Mouse (Mus musculus): ENCODE measurements around the gene Gm10309. TPM values are rescaled to one million over a fixed set of nuclear protein-coding genes. Genes with fewer than 3 reads are reported as not detected.

Gm10309 gene
- polyA plus RNA-seq, 1 experiment: not detected

DNA sequence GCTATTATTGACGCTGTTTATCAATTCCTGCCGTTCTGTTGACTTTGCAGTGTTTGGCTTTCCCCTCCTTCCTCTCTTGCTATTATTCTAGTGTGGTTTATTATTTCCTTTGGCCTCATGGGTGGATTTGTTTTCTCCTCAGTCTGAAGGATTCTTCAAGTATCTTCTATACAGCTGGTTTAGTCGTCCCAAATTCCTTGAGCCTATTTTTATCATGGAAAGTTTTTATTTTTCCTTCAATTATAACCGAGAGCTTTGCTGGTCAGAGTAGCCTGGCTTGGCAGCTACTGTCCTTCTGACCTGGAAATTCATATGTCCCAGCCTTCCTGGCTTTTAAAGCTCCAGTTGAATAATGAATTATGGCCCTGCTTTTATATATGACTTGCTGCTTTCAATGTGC lies 24.4 kb upstream of the Gm10309 start:
- TF ChIP-seq POLR2A (IDR thresholded peaks at IDR 0.05; ENCODE audit: borderline replicate concordance, extremely low read depth, insufficient read depth, insufficient read length, poor library complexity, severe bottlenecking): no peak
- TF ChIP-seq CTCF (IDR thresholded peaks at IDR 0.05; ENCODE audit: borderline replicate concordance, extremely low read depth, insufficient read depth, insufficient read length): no peak
- DNase-seq (ENCODE audit: low read depth): no peak

DNA sequence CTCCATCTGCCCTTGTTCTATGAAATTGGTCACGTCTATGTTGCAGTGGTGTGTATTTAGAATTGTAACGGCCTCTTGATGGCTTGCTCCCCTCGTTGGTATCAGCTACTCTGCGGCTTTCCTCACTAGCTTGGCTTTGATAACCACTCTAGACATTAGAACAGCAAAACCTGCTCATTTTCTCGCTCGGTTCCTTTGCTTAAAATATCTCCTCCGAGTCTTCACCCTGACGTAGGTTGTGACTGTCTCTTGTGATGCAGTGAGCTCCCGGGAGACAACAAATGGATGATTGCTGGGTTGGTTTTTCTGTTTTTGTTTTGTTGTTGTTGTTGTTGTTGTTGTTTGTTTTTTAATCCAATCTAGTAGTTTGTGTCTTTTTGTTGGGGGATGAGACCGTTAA lies 24.0 kb upstream of the Gm10309 start:
- TF ChIP-seq CTCF (IDR thresholded peaks at IDR 0.05; ENCODE audit: borderline replicate concordance, extremely low read depth, insufficient read depth, insufficient read length): no peak
- no peak for TF ChIP-seq POLR2A (IDR thresholded peaks at IDR 0.05; ENCODE audit: borderline replicate concordance, extremely low read depth, insufficient read depth, insufficient read length, poor library complexity, severe bottlenecking)
- no peak for DNase-seq (ENCODE audit: low read depth)

DNA sequence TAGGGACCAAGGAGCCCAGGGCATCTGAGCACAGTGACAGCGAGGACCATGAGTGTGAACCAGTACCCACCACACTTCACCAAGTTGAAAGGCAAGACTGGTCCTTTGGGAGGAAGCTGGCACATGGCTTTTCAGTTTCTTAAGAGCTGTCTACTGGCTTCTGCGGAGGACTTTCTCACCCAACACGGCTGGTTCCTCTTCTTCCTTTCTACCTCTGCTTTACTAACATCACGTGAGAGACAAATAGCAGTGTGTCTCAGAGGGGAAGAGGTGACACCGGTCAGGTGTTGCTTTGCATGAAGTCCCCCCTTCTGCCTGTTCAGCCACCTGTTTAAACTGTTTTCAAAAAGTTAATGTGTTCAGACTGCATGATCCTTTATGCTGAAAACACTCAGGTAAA lies 22.3 kb upstream of the Gm10309 start:
- TF ChIP-seq POLR2A (IDR thresholded peaks at IDR 0.05; ENCODE audit: borderline replicate concordance, extremely low read depth, insufficient read depth, insufficient read length, poor library complexity, severe bottlenecking) (no peak), CTCF (IDR thresholded peaks at IDR 0.05; ENCODE audit: borderline replicate concordance, extremely low read depth, insufficient read depth, insufficient read length) (no peak)
- DNase-seq (ENCODE audit: low read depth): no peak

DNA sequence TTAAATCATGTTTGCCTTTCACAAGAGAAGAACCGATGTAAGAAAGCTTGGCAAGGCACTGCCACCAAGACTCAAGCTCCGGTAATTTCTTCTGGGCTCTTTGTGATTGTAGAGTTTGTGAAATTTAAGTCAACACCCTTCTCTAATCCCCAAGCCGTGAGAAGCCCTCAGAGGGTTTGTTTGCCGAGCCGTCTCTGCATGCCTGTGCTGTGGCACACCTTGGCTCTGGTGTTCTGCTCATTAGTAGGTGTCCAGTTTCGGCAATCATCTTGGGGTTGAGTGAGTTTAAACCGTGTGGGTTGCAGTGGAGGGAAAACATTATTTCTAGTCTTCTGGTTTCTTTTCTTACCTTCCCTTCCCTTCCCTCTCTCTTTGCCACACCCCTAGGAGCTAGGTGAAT lies 21.0 kb upstream of the Gm10309 start:
- TF ChIP-seq CTCF (IDR thresholded peaks at IDR 0.05; ENCODE audit: borderline replicate concordance, extremely low read depth, insufficient read depth, insufficient read length) (no peak), POLR2A (IDR thresholded peaks at IDR 0.05; ENCODE audit: borderline replicate concordance, extremely low read depth, insufficient read depth, insufficient read length, poor library complexity, severe bottlenecking) (no peak)
- no peak for DNase-seq (ENCODE audit: low read depth)

DNA sequence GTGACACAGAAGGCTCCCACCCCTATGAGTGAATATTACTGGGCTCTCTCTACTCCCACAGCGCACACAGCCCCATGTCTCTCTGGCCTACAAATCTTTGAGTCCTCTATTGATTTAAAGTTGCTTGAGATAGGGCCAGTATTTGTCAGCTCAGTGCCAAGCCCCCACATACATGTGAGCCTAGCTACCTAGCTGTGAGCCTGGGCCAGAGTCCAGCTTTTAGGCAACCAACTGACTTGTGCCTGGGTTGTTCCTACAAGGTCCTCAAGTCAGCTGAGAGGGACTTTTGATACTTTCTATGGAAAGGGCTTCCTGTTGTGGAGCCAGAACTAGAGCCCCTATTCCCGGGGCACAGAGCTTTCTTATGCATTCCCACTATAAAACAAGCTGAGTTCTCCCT lies 20.0 kb upstream of the Gm10309 start:
- TF ChIP-seq POLR2A (IDR thresholded peaks at IDR 0.05; ENCODE audit: borderline replicate concordance, extremely low read depth, insufficient read depth, insufficient read length, poor library complexity, severe bottlenecking): no peak
- TF ChIP-seq CTCF (IDR thresholded peaks at IDR 0.05; ENCODE audit: borderline replicate concordance, extremely low read depth, insufficient read depth, insufficient read length): no peak
- DNase-seq (ENCODE audit: low read depth): no peak

DNA sequence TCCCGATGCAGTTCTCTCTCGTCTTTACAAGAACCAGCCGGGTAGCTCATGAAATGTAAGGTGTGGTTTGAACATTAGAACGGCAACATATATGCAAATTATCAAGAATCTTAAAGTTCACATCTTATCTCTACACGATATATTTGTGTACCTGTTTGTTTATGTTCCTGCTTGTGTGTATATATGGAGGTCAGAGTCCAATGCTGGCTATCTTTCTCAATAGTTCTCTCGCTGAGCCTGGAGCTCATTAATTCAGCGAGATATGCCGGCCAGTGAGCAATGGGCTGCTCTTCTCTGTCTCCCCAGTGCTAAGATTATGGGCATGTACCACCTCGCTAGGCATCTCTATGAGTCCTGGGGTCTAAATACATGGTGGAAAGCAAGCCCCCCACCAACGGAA lies 18.8 kb upstream of the Gm10309 start:
- TF ChIP-seq POLR2A (IDR thresholded peaks at IDR 0.05; ENCODE audit: borderline replicate concordance, extremely low read depth, insufficient read depth, insufficient read length, poor library complexity, severe bottlenecking) (no peak), CTCF (IDR thresholded peaks at IDR 0.05; ENCODE audit: borderline replicate concordance, extremely low read depth, insufficient read depth, insufficient read length) (no peak)
- no peak for DNase-seq (ENCODE audit: low read depth)

DNA sequence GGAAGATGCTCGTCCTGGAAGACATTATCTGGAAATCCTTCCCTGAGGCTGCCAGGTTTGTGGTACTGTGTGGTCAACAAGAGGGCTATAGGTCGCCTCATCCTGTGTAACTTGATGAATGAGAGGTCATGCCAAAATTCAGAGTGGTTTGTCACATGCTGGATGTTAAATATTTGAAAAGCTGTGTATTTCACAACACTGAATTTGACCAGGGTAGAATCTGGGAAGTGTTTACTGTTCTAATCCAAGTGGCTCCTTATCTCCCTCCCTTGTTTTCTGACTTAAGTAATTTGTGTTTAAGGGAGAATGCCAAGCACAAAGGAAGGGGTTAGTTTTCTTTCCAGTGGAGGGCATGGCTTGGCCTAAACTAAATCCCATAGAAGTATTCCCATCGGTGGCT lies 18.3 kb upstream of the Gm10309 start:
- DNase-seq (ENCODE audit: low read depth): no peak
- TF ChIP-seq CTCF (IDR thresholded peaks at IDR 0.05; ENCODE audit: borderline replicate concordance, extremely low read depth, insufficient read depth, insufficient read length) (no peak), POLR2A (IDR thresholded peaks at IDR 0.05; ENCODE audit: borderline replicate concordance, extremely low read depth, insufficient read depth, insufficient read length, poor library complexity, severe bottlenecking) (no peak)

DNA sequence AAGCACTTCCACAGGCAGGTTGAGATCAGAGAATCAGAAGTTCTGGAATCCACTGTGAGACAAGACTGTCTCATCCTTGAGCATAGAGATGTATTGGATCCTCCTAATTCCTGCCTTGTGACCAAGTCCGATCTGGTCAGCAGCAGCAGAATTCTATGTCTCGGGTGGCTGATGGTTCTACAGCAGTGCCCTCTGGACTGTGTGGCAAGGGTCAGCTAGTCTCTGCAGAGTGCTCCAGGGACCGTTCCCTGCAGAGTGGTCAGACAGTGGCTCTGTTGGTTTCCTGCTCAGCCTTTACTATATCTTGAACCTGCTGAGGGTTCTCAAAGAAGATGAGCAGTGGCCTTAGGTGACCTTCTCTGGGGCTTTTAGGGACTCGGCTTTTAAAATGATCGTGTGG lies 17.6 kb upstream of the Gm10309 start:
- TF ChIP-seq CTCF (IDR thresholded peaks at IDR 0.05; ENCODE audit: borderline replicate concordance, extremely low read depth, insufficient read depth, insufficient read length) (no peak), POLR2A (IDR thresholded peaks at IDR 0.05; ENCODE audit: borderline replicate concordance, extremely low read depth, insufficient read depth, insufficient read length, poor library complexity, severe bottlenecking) (no peak)
- no peak for DNase-seq (ENCODE audit: low read depth)

DNA sequence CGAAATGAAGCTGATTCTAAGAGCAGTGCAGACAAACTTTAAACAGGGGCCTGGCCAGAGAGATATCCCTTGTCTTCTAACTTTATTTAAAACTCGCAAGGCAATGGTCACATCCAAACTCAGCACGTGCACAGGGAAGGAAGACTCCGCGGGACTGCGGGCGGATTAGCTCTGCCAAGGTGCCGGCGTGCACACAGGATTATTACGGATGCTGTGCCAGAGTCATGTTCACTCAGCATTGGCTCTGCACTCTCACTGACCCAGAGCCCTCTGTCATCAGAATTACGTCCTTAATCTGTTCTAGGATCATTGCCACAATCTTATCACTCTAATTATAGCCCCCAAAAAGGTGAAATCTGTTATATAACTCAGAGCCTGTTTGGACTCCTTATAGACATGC lies 16.2 kb upstream of the Gm10309 start:
- no peak for DNase-seq (ENCODE audit: low read depth)
- no peak for TF ChIP-seq POLR2A (IDR thresholded peaks at IDR 0.05; ENCODE audit: borderline replicate concordance, extremely low read depth, insufficient read depth, insufficient read length, poor library complexity, severe bottlenecking)
- no peak for TF ChIP-seq CTCF (IDR thresholded peaks at IDR 0.05; ENCODE audit: borderline replicate concordance, extremely low read depth, insufficient read depth, insufficient read length)

DNA sequence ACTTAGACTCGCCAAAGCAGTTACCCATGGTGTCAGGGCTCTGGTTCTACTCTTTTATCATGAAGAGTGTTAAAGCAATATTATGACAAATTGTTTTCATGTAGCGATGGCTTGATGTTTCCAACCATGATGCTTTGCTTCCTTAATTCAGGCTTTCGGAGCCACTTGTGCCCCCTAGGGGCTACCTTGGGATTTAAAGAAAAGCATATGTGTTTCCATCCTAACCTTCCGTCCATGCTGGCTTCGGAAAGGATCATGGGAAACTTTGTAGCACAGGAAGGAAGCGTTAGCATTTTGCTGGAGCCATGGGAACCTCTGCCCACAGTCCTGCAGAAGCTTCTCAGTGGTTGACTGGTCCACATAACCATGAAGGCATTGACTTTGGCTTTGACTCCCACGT lies 13.6 kb upstream of the Gm10309 start:
- TF ChIP-seq CTCF (IDR thresholded peaks at IDR 0.05; ENCODE audit: borderline replicate concordance, extremely low read depth, insufficient read depth, insufficient read length): no peak
- no peak for TF ChIP-seq POLR2A (IDR thresholded peaks at IDR 0.05; ENCODE audit: borderline replicate concordance, extremely low read depth, insufficient read depth, insufficient read length, poor library complexity, severe bottlenecking)
- DNase-seq (ENCODE audit: low read depth): no peak

DNA sequence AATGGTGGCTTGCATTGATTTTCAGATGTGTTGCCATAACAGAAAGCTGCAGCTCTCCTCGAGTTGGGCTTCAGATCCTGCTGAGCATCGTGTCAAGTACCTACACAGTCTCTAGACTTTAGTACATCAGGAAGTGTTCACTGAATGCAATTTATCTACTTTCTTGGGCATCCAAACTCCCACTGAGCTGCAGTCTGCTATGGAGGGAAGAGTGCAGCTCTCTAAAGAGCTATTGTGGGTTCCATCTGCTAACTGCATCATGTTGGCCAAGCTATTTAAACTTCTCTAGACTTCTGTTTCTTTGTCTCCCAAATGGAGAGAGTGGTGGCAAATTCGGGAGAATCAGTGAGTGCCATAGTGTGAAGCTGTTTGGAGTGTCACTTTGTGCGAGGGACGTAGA lies 11.6 kb upstream of the Gm10309 start:
- TF ChIP-seq POLR2A (IDR thresholded peaks at IDR 0.05; ENCODE audit: borderline replicate concordance, extremely low read depth, insufficient read depth, insufficient read length, poor library complexity, severe bottlenecking) (no peak), CTCF (IDR thresholded peaks at IDR 0.05; ENCODE audit: borderline replicate concordance, extremely low read depth, insufficient read depth, insufficient read length) (no peak)
- DNase-seq (ENCODE audit: low read depth): no peak

DNA sequence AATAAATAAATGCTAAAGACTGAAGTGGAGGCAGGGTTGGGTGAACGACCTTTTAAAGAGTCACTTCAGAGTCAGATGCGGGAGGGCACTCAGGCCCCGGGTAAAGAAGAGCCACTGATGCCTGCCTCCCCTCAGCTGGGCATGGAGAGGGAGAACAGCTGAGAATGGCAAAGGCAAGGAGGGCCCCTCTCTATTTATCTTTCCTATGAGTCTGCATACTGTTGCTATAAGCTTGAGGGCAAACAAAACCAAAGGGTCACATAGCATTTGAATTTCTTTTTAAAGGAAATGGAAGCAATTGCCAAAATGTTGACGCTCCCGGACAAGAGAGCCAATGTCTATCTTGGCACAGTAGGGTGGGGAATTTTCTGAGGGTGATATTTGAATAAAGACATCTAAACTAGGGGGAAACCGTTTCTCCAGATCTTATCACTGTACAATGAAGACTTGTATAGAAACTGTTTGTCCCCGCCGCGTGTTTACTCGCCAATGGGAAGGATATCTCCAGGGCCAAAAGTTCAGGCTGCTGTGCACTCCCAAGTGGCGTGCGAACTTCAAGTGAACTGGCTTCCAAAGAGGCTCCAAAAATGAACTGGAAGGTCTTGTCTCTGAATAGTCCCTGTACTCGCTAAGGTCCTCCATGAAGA lies 10.1 kb upstream of the Gm10309 start:
- DNase-seq (ENCODE audit: low read depth): no peak
- no peak for TF ChIP-seq CTCF (IDR thresholded peaks at IDR 0.05; ENCODE audit: borderline replicate concordance, extremely low read depth, insufficient read depth, insufficient read length)
- no peak for TF ChIP-seq POLR2A (IDR thresholded peaks at IDR 0.05; ENCODE audit: borderline replicate concordance, extremely low read depth, insufficient read depth, insufficient read length, poor library complexity, severe bottlenecking)
